Mouse (Mus musculus) activated CD4-positive, CD25-positive, alpha-beta regulatory T cell, adult 9 weeks (primary cell): ENCODE results near the gene Atn1. TPM values are rescaled to one million over a fixed set of nuclear protein-coding genes. Genes with fewer than 3 reads are reported as not detected.

Experiments used
- polyA plus RNA-seq: library from polyadenylated mRNA; unstranded; fragments of 100-300 nt; shearing (Covaris generic); gene quantifications from one replicate; pipeline ENCODE4 v1.2.1, GENCODE M21; 2017

Gene Atn1
- polyA plus RNA-seq = 2.2 TPM

GRCm38 (mm10) chr6:124755831-124756595 is at the start of gene Atn1, which contains the start of gene Gm45234:
Gene Atn1, minus strand, starts transcription at chr6:124756524.
Gene Gm45234, minus strand, starts transcription at chr6:124756021.

GRCm38 (mm10) chr6:124779222-124779983 is 23.1 kb upstream of the Atn1 start, which contains the start of gene Lrrc23:
Gene Lrrc23, minus strand, starts transcription at chr6:124779727.

GRCm38 (mm10) chr6:124769101-124769765 is 12.9 kb upstream of the Atn1 start, which contains the start of gene Eno2:
Gene Eno2, minus strand, starts transcription at chr6:124769673.

GRCm38 (mm10) chr6:124740888-124741761 is 15.2 kb downstream of the Atn1 start, which contains the start of gene Grcc10:
Gene Grcc10, minus strand, starts transcription at chr6:124741374.

GRCm38 (mm10) chr6:124738511-124739023 is 17.8 kb downstream of the Atn1 start, which contains the start of gene Ptpn6:
Gene Ptpn6, minus strand, starts transcription at chr6:124738714.

GRCm38 (mm10) chr6:124711824-124712782 is 44.2 kb downstream of the Atn1 start, which contains the start of the genes Emg1 and Phb2:
Gene Emg1, minus strand, starts transcription at chr6:124712178.
Gene Phb2, plus strand, starts transcription at chr6:124712336.

Other genes with a start within 250 kb of the Atn1 start
- 0.20 TPM for gene C1ra, start 244.1 kb downstream of the Atn1 start, polyA plus RNA-seq
- gene C1s1, start 214.2 kb downstream of the Atn1 start, polyA plus RNA-seq = not detected
- not detected for gene C1rb, start 186.2 kb downstream of the Atn1 start, polyA plus RNA-seq
- not detected for gene C1s2, start 120.4 kb downstream of the Atn1 start, polyA plus RNA-seq
- 58.7 TPM for gene Lpcat3, start 93.5 kb downstream of the Atn1 start, polyA plus RNA-seq
- gene Emg1, start 44.3 kb downstream of the Atn1 start, polyA plus RNA-seq = 302 TPM
- gene Phb2, start 44.2 kb downstream of the Atn1 start, polyA plus RNA-seq = 191 TPM
- gene Ptpn6, start 17.8 kb downstream of the Atn1 start, polyA plus RNA-seq = 373 TPM
- 536 TPM for gene Grcc10, start 15.2 kb downstream of the Atn1 start, polyA plus RNA-seq
- gene Gm45234, start 503 bp downstream of the Atn1 start, polyA plus RNA-seq = 0.12 TPM
- gene Eno2, start 13.1 kb upstream of the Atn1 start, polyA plus RNA-seq = 8.9 TPM
- gene Lrrc23, start 23.2 kb upstream of the Atn1 start, polyA plus RNA-seq = 2.3 TPM
- gene Spsb2, start 52.1 kb upstream of the Atn1 start, polyA plus RNA-seq = 8.0 TPM
- gene Tpi1, start 57.8 kb upstream of the Atn1 start, polyA plus RNA-seq = 179 TPM
- gene Usp5, start 73.0 kb upstream of the Atn1 start, polyA plus RNA-seq = 125 TPM
- gene Cdca3, start 73.0 kb upstream of the Atn1 start, polyA plus RNA-seq = 11.7 TPM
- not detected for gene Gnb3, start 83.8 kb upstream of the Atn1 start, polyA plus RNA-seq
- gene P3h3, start 101.2 kb upstream of the Atn1 start, polyA plus RNA-seq = not detected
- 0.20 TPM for gene Gpr162, start 107.5 kb upstream of the Atn1 start, polyA plus RNA-seq
- gene Cd4, start 131.7 kb upstream of the Atn1 start, polyA plus RNA-seq = 296 TPM
- 4.6 TPM for gene Lag3, start 155.2 kb upstream of the Atn1 start, polyA plus RNA-seq
- gene Ptms, start 163.6 kb upstream of the Atn1 start, polyA plus RNA-seq = 14.2 TPM
- 160 TPM for gene Mlf2, start 174.9 kb upstream of the Atn1 start, polyA plus RNA-seq
- 91.9 TPM for gene Cops7a, start 209.0 kb upstream of the Atn1 start, polyA plus RNA-seq
- not detected for gene Pianp, start 240.2 kb upstream of the Atn1 start, polyA plus RNA-seq